Mouse (Mus musculus): ENCODE results near the gene Olfr522. TPM values are rescaled to one million over a fixed set of nuclear protein-coding genes. Genes with fewer than 3 reads are reported as not detected.

Olfr522 gene
- total RNA-seq (2021): not detected in 2 replicates
- long read RNA-seq: 0 reads

GRCm38 (mm10) chr7:140164664-140165063 lies at the start of gene Olfr522:
TSS of gene Olfr522 (minus strand) at chr7:140164764.
- no peak for DNase-seq

- no peak for DNase-seq
Observed at GRCm38 (mm10) chr7:140213841-140214240, 49.3 kb upstream of the Olfr522 start.

GRCm38 (mm10) chr7:140208677-140209076 lies 44.1 kb upstream of the Olfr522 start:
- DNase-seq: no peak

GRCm38 (mm10) chr7:140208153-140208552 lies 43.6 kb upstream of the Olfr522 start:
- no peak for DNase-seq

- no peak for DNase-seq
Observed at GRCm38 (mm10) chr7:140206904-140207303, 42.3 kb upstream of the Olfr522 start.

- no peak for DNase-seq
Observed at GRCm38 (mm10) chr7:140205864-140206263, 41.3 kb upstream of the Olfr522 start, which contains the start of gene Olfr524. TSS of gene Olfr524 (minus strand) at chr7:140205964.

GRCm38 (mm10) chr7:140201090-140201489 lies 36.5 kb upstream of the Olfr522 start:
- no peak for DNase-seq

GRCm38 (mm10) chr7:140196002-140196401 lies 31.4 kb upstream of the Olfr522 start:
- no peak for DNase-seq

GRCm38 (mm10) chr7:140194031-140194430 lies 29.5 kb upstream of the Olfr522 start:
- DNase-seq: no peak

GRCm38 (mm10) chr7:140192851-140193250 lies 28.3 kb upstream of the Olfr522 start:
- DNase-seq: no peak

- DNase-seq: no peak
Observed at GRCm38 (mm10) chr7:140192445-140192844, 27.9 kb upstream of the Olfr522 start.

- DNase-seq: no peak
Observed at GRCm38 (mm10) chr7:140190435-140190834, 25.9 kb upstream of the Olfr522 start.

- no peak for DNase-seq
Observed at GRCm38 (mm10) chr7:140188391-140189328, 24.1 kb upstream of the Olfr522 start.

GRCm38 (mm10) chr7:140187721-140188390 lies 23.3 kb upstream of the Olfr522 start:
- no peak for DNase-seq

- DNase-seq: no peak
Observed at GRCm38 (mm10) chr7:140186646-140187620, 22.4 kb upstream of the Olfr522 start.

- DNase-seq: no peak
Observed at GRCm38 (mm10) chr7:140184206-140184605, 19.6 kb upstream of the Olfr522 start.

GRCm38 (mm10) chr7:140180692-140181091 lies 16.1 kb upstream of the Olfr522 start:
- no peak for DNase-seq

GRCm38 (mm10) chr7:140179176-140179575 lies 14.6 kb upstream of the Olfr522 start:
- DNase-seq: no peak

GRCm38 (mm10) chr7:140172936-140173335 lies 8.4 kb upstream of the Olfr522 start, which contains the start of gene Olfr523:
TSS of gene Olfr523 (plus strand) at chr7:140173217.
- DNase-seq: no peak

- no peak for DNase-seq
Observed at GRCm38 (mm10) chr7:140170863-140171262, 6.3 kb upstream of the Olfr522 start.

- no peak for DNase-seq
Observed at GRCm38 (mm10) chr7:140169386-140169785, 4.8 kb upstream of the Olfr522 start.

- no peak for DNase-seq
Observed at GRCm38 (mm10) chr7:140167950-140168349, 3.4 kb upstream of the Olfr522 start.
